Mouse (Mus musculus): ENCODE data around the gene Iqcd.

GRCm38 (mm10) chr5:120567253-120567701 is 21.5 kb upstream of the Iqcd start:
- no peak for TF ChIP-seq CTCF (IDR thresholded peaks at IDR 0.05; ENCODE audit: control insufficient read depth, insufficient read depth, insufficient read length)
- no peak for TF ChIP-seq USF1 (IDR thresholded peaks at IDR 0.05; ENCODE audit: low read depth)
- peak; percentile 87 for TF ChIP-seq MAX (IDR thresholded peaks at IDR 0.05)
- TF ChIP-seq MYOD1 (IDR thresholded peaks at IDR 0.05; ENCODE audit: control insufficient read depth, insufficient read length, low read depth): peak; percentile 61
